Mouse (Mus musculus) embryo, embryonic 11 days (tissue): ENCODE results near the gene Ppp2r5b.

Experiments used
- DNase-seq: peaks from one replicate; pipeline ENCODE4 v3.0.0-alpha.2; 2015

Ppp2r5b gene

DNA sequence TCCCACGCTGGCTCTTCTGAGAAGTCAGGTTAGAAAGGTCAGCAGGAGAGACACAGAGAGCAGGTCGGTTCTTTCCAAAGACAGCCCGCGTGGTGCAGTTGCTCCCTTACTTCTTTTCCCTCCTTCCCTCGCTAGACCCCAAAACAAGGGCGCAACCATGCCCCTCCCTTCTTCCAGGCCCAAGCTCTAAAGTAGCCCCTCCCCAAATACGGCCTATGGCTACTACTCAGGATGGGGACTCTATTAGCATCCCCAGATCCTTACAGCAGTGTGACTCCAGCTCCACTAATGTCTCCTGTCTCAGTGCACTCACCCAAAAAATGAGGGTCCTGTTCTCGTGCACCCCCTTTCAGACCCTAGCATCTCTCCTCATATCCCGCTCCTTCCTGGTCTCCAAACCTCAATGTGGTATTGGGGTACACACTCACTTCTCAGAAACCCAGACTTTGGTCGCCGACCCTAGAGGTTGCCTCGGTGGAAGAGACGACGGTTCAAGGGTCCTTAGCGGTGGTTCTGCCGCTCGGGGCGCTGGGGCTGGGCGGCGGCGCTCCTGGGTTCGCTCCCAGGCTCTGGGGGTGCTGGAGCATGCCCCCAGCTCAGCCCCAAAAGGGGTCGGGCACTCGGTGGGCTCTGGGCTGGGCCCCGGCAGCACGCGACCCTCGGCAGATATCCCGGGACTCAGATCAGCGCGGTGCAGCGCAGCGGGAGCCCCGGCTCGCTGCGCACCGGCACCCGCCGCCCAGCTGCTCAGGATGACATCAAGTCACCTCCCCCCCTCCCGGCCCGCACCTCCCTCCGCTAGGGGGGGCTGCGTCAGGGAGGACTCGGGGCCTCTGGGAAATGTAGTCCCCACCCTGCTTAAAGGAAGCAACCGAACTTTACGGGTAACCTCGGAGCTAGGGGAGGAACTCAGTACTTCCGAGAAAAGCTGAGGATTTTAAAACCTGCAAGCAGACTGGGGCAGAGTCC is at the start of gene Ppp2r5b:
TSS of gene Ppp2r5b (minus strand) at position 789 of the 969 bp plus-strand sequence.
- peak; percentile 95 for DNase-seq

DNA sequence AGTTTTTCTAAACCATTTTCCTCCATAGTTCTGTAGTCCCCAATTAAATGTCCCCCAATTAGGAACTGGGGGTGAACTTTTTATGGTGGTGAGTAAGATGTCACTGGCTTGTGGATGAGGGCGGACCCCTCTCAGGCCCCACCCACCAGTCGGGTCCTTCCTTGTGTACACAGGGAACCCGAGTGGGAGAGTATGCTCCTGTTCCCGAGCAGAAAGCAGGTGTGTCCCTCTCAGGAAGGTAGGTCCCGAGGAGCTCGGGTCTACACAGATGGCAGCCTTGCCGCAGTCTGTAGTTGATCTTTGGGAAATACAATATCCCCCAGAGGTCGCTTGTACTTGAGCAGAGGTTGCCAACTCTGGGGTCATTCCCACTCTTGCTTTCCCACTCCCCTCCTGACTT is 49.6 kb upstream of the Ppp2r5b start:
- no peak for DNase-seq

DNA sequence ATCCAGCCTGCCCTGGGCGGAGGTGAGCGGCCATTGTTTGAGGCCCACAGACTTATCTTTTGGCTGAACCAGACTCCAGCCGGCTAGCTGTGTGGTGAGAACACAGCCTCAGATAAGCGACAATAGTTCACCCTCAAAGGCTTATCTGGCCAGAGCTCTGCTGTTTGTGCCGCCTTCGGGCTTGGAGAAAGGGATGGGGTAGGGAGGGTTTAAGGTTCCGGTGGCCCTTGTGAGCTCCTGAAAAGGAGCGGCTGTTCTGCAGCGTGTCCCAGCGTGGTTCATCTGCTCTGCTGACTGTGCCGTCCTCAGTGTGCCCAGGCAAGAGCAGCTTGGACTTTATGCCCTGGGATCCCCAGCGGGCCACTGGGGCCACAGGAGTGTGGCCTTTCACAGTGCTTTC is 48.8 kb upstream of the Ppp2r5b start:
- no peak for DNase-seq

DNA sequence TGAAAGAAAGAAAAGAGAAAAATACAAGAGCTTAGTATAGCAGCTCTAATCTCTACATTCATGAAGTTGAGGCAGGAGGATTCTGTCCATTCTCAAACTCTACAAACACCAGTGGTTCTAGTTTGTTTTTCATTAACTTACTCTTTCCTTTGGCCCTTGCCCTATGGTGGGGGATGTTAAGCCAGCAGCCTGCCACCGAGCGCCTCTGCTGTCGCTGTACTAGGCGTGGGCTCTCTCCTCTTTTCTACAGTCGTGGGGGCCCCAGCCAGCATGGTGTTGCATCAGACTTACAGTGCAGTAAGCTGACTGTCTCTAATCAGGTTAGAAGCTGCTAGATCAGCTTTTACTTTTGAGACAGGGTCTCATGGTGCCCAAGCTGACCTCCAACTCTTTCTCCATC is 47.3 kb upstream of the Ppp2r5b start:
- DNase-seq, result no peak

DNA sequence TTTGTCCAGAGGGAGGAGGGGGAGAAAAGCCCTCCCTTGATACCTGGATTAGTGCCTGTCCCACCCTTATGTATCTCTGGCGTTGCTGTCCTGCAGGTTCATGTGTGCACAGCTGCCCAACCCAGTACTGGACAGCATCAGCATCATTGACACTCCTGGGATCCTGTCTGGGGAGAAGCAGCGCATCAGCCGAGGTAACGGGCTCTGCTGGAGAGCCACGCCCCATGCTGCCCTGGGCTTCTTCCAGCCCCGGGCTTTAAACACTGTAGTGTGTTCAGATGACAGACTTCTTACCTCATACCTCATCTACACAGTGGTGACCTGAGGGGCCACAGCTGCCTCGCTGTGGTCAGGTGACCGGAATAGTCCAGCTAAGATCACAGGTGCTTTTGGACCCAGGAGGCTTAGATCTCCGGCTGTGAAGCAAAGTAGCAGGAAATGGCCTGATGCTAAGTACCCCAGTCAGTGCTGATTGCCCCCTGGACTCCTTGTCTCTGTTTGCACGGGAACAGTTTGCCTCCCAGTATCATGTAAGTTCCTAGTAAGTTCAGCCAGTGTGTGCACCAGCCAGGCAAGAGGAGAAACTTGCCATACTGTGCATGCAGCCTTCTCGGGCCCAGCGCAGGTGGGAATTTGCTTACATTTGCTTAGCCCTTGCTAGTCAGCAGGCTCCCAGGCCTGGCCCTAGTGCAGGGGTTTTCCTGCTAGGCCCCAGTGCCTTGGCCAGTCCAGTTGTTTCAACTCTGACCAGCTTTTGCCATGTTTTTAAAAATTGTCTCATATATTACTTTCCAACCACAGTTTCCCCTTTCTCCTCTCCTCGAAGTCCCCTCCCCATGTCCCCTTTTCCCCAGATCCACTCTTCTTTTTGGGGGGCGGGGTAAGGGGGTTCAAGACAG is 45.7 kb upstream of the Ppp2r5b start:
- DNase-seq, result no peak

DNA sequence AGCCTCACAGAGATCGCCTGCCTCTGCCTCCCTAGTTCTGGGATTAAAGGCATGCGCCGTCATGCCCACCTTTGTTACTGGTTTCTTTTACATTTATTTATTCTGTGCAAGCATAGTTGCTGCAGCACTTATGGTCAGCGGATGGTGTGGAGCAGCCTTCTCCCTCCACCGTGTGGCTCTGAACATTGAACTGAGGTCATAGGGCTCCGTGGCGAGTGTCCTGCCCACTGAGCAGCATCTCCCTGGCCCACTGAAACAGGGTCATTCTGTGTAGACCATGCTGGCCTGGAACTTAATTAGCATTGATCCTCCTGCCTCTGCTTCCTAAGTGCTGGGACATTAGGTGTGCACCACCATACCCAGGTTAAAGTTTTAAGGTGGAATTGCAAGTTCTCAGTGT is 44.9 kb upstream of the Ppp2r5b start:
- DNase-seq, result no peak

DNA sequence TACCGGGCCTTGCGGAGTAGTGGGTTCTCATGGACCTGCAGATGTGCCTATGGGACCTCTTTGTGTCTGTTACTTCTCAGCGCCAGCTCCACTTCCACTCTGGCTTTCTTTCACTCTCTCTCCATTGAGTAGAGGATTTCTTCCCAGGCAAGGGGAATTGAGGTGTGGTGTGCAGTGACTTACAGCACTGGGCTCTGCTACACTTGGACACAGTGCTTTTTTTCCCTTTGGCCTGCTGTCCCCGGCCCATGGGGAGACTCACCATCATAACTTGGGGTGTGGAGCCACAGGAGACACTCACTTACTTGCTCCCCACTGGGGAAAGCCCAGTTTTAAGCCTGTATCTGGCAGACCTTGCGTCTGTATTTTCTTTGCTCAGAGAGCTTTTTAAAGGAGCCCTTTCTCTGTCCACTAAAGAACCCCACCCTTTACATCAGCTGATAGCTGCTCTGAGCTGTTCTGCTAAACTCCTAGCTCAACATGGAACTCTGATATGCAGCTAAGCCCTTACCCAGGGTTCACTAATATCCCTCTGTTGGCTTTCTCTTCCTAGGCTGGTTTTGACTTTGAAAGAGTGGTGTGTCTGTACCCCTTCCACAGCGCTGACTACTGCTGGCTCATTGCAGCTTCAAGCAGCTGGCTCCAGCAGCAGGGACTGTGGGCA is 43.9 kb upstream of the Ppp2r5b start:
- no peak for DNase-seq

DNA sequence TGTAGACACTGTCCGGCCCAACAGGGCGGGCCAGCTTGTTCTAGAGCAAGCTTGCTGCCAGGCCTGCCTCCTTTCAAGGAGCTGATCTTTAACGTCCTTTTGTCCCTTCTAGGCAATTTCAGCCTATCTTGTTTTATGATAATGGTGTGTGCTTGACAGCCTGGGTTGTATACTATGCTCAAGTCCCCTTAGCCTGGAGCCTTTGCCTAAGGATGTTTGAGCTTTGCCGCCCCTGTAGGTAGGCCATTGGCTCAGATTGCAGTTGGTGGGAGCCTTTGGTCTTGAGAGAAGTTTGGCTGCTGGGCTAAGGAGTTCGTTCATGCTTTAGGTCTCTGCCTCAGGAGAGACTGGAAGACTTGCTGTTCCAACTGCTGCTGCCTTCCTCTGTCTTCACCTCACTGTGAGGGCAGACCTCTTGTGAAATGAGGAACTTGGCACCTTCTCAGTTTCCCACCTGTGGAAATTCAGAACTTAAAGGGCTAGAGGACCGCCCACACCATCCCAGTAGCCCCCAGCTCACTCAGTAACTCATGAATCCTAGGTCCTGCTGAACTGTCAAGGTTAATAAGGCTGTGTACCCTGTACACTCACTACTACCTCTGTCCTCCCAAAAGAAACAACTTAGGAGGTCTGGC is 42.9 kb upstream of the Ppp2r5b start:
- DNase-seq, result no peak

DNA sequence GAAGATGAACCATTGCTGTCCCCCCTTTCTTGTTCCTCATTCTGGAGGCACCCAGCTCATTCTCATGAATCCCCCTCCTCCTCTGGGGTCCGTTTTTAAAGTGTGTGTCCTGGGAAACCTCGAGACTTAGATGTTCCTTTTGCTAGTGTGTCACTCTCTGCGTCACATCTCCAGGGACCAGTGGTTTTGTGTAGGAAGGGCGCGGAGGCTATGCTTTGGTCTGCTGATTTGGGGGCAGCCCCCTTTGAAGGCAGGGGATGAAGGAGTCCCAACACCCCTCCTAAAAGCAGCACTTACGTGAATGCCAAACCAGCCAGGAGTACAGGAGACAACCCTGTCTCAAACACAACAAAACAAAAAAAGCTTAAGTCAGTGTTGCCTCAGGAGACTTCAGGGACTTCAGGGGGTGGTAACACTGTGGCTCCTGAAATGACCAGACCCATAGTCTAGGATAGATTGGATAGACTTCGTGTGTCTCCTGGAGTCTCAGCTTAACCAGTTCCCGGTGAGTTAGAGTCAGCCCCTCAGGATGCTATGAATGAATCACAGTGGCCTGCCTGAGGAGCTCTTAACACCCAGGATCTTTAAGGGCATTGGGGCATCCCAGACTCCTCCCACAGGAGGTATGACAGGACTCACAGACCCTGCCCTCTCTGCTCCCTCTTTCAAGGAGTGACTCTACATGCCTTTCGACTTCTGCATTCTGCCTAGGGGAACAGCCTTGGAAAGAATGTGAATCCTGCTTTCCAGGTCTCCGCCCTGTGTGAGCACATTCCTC is 42.2 kb upstream of the Ppp2r5b start:
- DNase-seq, result peak; percentile 63

DNA sequence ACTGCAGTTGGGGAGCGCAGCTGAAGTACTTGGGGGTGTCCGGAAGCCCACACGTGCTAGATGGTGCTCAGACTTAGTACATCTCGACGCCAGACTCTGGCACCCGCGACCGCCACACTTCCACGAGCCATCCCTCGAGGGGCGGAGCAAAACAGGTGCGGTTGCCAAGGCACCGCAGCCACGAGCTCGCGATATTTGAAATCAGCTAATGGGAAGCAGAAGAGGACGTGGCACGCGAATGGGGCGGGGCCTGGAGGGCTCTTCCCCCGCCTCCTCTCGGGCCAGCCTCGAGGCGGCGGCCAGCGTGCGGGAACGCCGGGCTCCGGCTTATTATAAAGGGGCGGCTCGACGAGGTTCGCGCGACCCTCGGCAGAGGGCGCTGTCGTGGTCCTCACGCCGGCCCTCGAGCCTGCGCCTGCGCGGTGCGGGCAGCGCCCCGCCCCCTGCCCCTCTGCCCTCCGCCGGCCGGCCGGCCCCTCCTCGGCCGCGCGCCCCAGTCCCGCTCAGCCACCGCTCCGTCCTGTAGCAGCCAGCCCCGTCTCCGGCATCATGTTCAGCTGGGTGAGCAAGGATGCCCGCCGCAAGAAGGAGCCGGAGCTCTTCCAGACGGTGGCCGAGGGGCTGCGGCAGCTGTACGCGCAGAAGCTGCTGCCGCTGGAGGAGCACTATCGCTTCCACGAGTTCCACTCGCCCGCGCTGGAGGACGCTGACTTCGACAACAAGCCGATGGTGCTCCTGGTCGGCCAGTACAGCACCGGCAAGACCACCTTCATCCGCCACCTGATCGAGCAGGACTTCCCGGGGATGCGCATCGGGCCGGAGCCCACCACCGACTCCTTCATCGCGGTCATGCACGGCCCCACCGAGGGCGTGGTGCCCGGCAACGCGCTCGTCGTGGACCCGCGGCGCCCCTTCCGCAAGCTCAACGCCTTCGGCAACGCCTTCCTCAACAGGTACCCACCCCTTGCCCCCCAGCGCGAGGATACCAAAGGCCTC is 41.1 kb upstream of the Ppp2r5b start, which contains the start of gene Ehd1:
TSS of gene Ehd1 (plus strand) at position 300 of the 996 bp plus-strand sequence.
- peak; percentile 99 for DNase-seq

DNA sequence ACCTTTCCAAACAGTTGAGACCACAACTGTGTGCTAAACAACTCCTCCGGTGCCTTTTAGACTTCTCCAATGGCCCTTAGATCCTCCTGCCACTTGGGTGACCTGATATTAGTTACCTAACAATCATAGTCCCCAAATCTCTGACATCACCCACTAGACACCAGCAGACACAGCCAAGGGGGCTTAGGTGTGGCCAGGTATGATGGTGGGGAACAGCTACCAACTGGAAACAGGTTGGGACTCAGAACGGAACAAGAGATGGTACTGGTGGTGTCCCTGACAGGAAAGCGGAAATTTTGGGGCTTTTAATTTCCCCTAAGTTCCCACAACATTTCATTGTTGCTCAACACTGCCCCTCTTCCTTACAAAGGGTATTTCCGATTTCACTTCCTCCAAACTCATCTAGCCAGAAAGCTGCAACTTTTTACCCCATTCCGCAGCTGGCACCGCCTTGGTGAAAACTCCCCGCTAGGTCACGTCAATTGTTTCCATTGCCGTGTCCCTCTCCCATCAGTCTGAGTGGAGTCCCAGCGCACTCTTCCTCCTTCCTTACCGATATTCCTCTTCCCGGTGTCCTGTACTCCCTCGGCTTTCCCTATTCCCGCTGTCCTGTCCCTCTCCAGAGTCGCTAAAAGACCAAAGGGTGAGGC is 40.2 kb upstream of the Ppp2r5b start:
- peak; percentile 41 for DNase-seq

DNA sequence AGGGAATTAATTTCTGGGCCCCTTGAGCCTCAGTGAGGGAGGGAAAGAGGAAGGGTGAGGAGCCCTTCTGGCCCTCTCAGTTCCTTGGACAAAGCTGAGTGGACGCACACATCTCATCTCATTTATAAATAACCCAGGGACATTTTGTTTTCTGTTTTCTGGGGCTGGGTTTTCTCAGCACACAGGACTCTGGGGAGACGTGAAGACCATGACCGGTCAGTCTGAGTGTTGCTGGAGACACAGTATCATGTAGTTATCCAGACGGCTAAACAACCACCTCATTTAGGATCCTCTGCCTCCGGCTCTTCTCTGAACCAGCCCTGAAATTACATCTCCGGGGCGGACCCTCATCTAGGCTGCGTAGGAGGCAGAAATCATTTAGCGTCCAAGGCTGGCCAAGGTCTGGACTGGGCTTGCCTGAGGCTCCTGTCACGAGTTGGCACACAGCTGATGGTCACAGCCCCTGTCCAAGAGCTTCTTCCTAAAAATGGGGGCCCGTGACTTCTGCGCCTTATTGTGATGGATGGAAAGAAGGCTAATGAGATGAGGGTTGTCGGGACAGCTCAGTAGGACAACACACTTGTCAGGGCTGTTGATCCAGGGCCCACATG is 38.4 kb upstream of the Ppp2r5b start:
- DNase-seq, result no peak

DNA sequence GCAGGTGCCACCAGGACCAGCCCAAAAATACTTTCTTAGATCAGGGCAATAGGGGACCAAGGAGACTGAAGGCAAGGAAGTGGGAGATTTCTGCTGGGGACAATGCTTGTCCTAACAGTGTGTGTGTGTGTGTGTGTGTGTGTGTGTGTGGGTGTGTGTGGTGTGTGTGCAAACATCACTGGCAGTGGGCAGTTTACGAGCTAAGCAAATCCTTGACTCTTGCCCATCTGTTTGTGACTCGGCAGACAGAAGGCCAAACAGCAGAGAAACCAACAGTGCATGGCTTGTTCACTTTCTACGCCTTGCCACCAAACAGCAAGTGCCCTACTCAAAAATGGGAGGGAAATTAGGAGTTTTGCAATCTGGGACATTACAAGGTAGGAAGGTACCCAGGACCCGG is 37.9 kb upstream of the Ppp2r5b start:
- DNase-seq, result no peak

DNA sequence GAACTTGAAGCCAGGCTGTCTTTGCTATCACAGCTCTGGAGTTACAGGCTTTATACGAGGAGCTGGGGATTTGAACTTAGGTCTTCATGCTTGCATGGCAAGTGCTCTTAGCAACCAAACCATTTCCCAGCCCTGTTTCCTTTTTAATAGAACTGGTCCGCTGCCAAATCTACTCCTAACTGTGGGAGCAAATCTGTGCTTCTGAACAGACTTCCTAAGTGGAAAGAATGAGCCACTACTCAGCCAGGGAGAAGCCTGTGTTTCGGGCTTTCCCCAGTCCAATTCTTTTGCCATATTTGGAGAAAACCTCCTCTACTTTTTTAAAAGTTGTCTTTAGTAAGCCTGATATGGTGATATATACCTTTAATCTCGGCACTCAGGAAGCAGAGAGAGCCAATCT is 37.1 kb upstream of the Ppp2r5b start:
- no peak for DNase-seq

DNA sequence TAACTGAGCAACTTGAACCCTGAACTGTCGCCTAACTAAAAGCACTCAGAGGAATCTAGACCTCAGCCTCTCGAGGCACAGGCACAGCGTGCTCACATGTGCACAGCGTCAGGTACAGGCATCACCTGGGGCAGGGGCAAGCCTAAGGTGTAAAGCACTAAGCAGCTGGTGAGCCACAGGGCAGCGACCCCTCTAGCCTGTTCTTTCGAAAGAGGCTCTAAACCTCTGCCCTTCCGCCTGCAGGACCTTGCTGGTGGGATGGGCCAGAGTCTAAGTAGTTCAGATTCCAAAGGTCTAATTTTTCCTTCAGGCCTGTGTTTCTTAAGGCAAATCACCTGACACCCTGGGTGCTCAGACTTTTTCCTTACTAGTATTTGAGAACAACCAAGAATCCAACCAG is 36.4 kb upstream of the Ppp2r5b start:
- no peak for DNase-seq

DNA sequence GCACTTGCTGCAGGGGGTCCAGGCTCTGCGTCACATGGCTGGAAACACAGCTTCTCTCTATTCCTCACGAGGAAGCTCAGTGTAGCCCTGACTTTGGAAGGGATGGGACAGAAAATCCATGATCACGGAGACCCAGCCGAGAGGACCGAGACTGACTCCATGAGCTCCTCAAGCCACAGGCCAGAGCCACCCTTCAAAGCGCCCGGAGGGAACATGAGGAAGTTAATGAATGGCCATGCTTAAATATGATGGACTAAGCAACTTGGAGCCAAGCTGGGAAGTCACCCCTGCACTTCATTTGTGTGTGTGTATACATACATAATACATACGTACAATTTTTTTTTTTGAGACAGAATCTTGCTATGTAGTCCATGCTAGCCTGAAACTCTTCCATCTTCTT is 35.5 kb upstream of the Ppp2r5b start:
- DNase-seq, result no peak

DNA sequence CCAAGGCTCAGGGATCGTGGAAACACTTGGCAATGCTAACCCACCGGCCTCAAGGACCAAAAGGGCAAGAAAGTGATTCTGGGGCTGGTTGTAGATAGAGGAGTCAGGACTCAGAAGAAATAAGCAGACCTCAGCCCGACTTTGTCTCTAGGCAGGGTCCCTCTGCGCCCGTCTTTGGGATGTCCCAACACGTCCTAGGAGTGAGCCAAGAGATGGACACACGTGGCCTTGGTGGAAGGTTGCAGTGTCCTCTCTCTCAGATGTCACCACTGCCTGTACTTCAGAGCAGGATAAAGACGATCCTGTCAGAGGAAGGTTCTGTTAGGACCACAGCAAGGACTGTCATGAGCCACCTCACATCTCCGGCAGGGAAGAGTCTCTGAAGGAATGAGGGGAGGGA is 35.0 kb upstream of the Ppp2r5b start:
- no peak for DNase-seq

DNA sequence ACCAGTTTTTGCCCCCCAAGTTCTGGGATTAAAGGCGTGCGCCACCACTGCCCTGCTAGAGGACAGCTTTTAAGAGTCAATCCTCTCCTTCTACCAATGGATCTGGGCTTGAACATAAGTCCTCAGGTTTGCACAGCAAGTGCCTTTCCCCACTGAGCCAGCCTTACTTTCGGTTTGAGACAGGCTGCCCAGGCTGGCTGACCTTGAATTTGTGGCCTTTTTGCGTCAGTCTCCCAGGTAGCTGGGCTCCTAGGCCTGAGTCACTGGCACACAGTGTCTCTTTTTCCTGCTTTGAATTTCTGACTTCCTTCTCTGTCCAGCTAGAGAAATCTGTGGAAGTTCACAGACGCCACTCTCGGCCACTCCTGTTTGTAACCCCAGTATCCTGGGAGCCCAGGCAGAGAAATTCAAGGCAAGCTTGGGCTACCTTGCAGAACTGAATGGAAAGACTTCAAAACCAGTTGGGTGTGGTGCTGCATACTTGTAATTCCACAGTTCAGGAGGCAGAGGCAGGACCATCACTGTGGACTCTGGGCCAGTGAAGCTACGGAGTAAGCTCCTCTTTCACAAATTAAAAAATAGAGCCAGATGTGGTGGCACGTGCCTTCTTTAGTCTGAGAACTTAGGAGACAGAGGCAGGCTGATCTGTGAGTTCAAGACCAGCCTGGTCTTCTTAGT is 34.3 kb upstream of the Ppp2r5b start:
- no peak for DNase-seq

DNA sequence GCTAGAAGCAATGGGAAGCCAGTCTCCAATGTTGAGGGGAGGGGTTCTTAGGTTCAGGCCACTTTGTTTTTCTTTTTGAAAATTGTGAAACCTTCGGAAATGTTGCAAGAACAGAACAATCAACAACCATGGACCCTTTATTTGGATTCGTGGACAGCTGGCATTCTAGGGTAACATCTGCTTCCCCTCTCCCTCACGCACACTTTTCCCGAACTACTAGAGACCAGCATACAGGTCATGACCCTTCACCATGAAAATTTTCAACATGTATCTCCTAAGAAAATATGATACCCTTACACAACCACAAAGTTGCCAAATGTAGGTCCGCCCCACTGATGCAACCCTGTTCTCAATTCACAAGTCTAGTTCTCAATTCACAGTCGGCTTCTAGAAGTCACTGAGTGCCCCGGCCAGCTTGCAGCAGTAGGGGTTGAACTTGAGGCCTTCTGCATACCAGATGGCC is 33.0 kb upstream of the Ppp2r5b start:
- DNase-seq, result no peak
